Mouse (Mus musculus) cortical plate, adult 2 months (tissue): ENCODE measurements around the gene Myl4.

Experiments
- CTCF ChIP-seq: fragments of 200-500 bp; IDR thresholded peaks from 2 replicates; pipeline ENCODE4 v1.5.1; 2011; ENCODE audit warnings: mild to moderate bottlenecking, control low read depth, low read length; ENCODE audit not compliant: insufficient read depth; ENCODE audit errors: extremely low read depth
- POLR2A ChIP-seq: fragments of 200-500 bp; IDR thresholded peaks from 2 replicates; pipeline ENCODE4 v1.6.1; 2011; ENCODE audit warnings: mild to moderate bottlenecking, low read length, control low read depth; ENCODE audit not compliant: insufficient read depth; ENCODE audit errors: extremely low read depth

DNA sequence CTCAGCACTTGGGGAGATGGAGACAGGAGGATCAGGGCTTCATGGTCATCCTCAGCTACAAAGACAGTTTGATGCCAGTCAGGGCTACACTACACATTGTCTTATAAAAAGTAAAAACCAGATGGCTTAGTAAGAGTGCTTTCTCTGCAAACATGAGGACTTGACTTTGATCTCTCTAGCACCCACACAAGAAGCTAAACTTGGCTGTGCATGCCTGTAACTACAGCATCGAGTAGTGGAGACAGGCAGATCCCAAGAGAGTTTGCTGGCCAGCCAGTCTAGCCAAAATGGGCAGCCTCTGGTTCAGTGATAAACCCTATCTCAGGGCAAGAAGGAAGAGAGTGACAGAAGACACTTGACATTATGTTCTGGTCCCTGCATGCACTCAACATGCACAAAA is 13.0 kb downstream of the Myl4 start:
- TF ChIP-seq POLR2A: no peak
- no peak for TF ChIP-seq CTCF
